Mouse (Mus musculus): Measurements from ENCODE around the gene Lsm12. TPM values are rescaled to one million over a fixed set of nuclear protein-coding genes. Genes with fewer than 3 reads are reported as not detected.

The Lsm12 gene
- total RNA-seq (2021) = 10 to 100 TPM; 60.5 to 65.2 TPM
- long read RNA-seq, experiment 1, transcript Lsm12-201 (5 exons, 2,256 nt) = major isoform, 8 of 8 reads
- long read RNA-seq, experiment 1, partial matches to known transcripts = 0 of 8 reads
- long read RNA-seq, experiment 1, other reads (novel, unspliced or antisense) = 0 of 8 reads
- long read RNA-seq, experiment 2, transcript Lsm12-201 (5 exons, 2,256 nt) = major isoform, 6 of 7 reads
- long read RNA-seq, experiment 2, partial matches to known transcripts = 0 of 7 reads
- long read RNA-seq, experiment 2, other reads (novel, unspliced or antisense) = 1 of 7 reads

DNA sequence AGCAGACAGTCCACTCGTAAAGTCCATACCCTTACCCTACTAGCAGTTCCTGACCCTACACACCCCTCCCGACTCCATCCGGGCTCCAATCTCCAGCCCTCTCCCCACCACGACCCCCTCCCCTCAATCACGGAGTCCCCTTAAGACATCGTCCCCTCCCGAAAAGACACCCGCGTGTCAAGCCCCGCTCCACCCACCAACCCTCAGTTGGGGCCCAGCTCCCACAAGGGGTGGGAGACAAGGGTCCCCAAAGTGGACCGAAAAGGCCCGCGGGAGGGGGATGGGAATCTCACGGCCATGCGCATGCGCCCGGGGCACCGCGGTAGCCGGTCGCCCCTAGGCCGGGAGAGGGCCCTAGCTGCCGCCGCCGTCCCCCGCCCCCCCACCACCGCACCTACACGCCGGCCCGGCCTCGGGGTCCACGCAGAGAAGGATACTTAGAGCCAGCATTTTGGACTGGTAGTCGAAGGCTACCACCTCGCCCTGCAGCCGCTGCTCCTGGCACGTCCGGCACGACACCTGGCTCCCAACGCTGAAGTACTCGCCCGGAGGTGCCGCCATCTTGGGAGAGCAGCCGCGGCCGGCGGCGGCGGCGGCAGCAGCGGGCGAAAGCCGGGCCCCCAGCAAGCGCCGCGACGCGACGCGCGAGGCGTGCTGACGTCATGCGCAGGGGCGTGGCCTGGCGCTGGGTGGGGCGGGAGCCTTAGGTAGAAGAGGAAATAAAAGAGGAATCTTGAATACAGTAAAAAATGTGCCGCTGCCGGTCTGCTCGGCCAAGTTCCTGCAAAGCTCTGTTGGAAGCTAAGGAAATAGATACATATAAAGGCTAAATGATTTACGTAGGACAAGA lies at the start of gene Lsm12:
TSS of gene Lsm12 (minus strand) at position 651 of the 850 bp plus-strand sequence.
- intact Hi-C loops (cut with DNase I) = loop anchor here (5.0 kb wide), 1 partner anchor 42 kb away; no protein-coding TSS in a partner anchor
- peak; percentile 89 to 93 for DNase-seq (ENCODE audit: low spot score in 2 of 2)

DNA sequence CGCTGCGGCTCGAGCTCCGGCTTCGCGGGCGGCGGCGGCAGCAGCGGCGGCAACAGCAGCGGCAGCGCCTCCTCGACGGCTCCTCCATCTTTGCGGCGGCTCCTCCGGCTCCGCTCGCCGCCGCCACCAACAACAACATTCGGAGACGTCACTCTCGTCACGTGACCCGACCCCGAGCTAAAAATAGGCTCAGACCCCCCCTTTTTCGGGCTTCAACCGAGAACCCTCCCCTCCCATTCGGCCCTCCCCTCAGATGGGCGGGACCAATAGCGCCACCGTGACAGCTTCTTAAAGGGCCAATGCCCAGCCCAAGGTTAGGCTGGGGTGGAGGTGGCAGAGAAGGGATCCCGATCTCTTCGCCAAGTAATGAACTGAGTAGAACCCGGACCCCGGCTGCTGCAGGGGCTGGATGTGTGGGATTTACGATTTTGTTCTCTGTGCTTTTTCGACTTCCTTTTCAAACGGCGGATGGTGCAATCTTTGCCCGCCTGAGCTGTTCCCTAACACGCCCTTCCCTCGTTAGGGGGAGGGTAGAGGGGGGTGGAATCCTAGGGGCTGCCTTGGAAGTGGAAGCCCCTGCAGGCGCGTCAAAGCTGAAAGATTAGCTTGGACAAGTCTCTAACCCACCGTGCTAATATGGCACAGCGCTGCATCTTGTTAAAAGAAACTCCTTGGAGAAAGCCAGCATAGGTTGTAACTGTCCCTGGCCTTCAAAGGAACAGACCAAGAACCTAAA lies 45.1 kb upstream of the Lsm12 start, which contains the start of gene Hdac5:
TSS of gene Hdac5 (minus strand) at position 161 of the 736 bp plus-strand sequence.
- DNase-seq (ENCODE audit: low spot score in 2 of 2) = peak; percentile 99
- intact Hi-C loops (cut with DNase I) = no loop called here

DNA sequence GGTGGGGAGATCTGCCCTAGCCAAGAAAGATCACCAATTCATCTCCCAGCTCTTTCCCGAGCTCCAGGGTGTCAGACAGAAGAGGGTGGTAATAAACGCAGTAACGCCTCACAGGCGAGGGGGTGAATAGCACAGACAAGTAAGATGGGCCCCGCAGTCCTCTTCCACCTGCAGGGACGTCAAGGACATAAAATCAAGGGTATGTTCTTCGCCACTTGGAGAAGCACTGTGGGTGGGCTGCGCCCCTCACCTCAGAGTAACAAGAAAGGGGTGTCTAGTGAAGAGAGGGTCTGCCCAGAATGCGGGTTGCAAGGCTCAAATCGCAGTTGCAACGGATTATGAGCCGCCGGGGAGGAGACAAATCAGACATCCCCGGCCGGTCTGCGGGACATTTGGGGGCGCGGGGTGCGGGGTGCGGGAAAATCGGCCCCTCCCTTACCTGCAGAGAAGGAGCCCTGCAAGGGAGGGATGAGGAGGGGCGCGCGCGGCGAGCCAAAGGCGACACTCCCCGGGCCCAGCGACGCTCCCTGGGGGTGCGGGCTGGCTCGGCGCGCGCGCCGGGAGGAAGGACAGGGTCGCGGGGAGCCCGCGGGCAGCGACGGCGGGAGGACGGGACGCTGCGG lies 44.3 kb upstream of the Lsm12 start:
- intact Hi-C loops (cut with DNase I) = loop anchor here (5.0 kb wide), 1 partner anchor 42 kb away; the partner anchor contains the start of genes G6pc3 and Lsm12
- no peak for DNase-seq (ENCODE audit: low spot score in 2 of 2)

- intact Hi-C loops (cut with DNase I) = loop anchor here (5.0 kb wide), 1 partner anchor 41 kb away; the partner anchor contains the start of genes G6pc3 and Lsm12
- DNase-seq (ENCODE audit: low spot score in 2 of 2) = no peak
Observed at GRCm38 (mm10) chr11:102228646-102229268, 43.7 kb upstream of the Lsm12 start.

DNA sequence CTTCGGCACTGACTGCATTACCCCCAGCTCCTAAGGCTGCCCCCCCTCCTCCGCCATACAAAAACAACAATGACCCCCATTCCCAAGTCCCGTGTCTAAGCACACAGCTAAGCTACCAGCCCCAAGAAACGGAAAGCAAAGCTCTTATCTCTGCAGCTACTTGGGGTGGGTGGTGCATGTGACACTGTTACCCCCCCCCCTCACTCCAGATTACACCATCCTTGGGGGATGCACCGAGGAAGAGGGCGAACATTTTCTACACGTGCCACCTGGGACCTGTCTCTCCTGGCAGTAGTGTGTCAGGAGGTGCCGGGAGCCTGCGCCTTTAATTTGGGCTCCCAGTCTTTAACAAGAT lies 43.1 kb upstream of the Lsm12 start:
- DNase-seq (ENCODE audit: low spot score in 2 of 2) = no peak
- intact Hi-C loops (cut with DNase I) = loop anchor here (5.0 kb wide), 1 partner anchor 41 kb away; the partner anchor contains the start of genes G6pc3 and Lsm12

- intact Hi-C loops (cut with DNase I) = loop anchor here (5.0 kb wide), 1 partner anchor 40 kb away; the partner anchor contains the start of genes G6pc3 and Lsm12
Observed at GRCm38 (mm10) chr11:102227270-102228190, 42.4 kb upstream of the Lsm12 start.

DNA sequence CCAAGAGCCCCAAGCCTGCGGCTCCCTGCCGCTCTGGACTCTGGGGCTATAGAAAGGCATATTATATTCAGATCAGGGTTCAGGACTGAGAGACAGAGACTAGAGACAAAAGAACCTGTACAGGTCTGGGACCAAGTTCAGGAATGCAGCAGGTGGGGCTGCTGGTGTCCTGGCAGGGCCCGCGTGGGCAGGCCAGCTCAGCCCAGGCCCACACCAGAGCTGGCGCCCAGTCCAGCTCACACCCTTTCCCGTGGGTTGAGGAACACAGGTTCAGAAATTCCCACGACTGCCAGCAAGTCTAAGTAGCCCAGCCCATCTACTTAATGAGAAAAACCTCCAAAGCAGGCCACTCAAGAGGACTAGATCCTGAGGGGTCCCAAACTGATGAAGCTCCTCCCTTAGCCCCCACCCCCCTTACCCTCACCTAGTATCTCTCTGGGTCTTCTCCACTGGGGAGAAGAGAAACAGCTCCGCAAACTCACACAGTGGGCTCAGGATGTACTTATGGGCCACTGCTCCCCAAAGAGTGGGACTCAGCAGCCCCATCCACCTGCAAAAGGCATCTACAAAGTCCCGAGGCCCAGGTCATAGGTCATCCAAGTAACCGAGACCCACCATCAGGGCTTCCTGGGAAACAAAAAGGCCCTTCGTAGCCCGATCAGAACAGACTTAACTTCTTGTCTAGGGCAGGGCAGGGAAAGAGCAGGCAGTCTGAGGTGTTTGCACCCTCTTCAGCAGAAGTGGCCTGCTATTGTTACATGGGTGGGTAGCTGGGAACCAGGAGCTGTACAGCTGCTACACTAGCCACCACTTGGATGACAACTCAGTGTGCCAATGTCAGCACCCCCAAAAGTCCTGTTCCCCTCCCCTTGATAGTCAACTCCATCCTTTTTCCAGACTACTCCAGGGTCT lies 41.2 kb upstream of the Lsm12 start:
- no peak for DNase-seq (ENCODE audit: low spot score in 2 of 2)
- intact Hi-C loops (cut with DNase I) = loop anchor here (5.0 kb wide), 1 partner anchor 39 kb away; the partner anchor contains the start of genes G6pc3 and Lsm12

More at GRCm38 (mm10) chr11:102227270-102228190, 42.4 kb upstream of the Lsm12 start:
- DNase-seq (ENCODE audit: low spot score in 2 of 2) = no peak

DNA sequence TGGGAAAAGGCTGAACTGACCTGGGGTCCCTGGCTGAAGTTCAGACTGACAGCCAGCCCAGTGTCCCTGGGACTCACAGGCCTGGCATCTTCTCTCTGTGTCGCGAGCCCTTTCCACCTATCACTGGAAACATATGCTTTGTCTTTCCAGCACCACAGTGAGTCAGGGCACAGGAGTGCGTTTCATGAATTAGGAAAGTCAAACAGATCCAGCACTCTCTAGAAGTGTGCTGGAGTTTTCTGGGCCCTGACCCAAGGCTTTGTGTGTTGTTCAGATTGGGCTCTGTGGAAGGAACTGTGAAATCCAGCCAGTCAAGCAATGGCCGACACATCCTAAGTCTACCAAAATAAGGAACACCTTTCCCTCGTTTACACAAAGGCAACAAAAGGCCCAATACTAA lies 40.1 kb upstream of the Lsm12 start:
- intact Hi-C loops (cut with DNase I) = loop anchor here (5.0 kb wide), 1 partner anchor 38 kb away; the partner anchor contains the start of genes G6pc3 and Lsm12
- no peak for DNase-seq (ENCODE audit: low spot score in 2 of 2)

- no peak for DNase-seq (ENCODE audit: low spot score in 2 of 2)
- intact Hi-C loops (cut with DNase I) = loop anchor here (5.0 kb wide), 2 partner anchors 37 to 67 kb away; partner anchors contain the start of genes G6pc3, Lsm12 and Tmem101
Observed at GRCm38 (mm10) chr11:102224686-102225085, 39.6 kb upstream of the Lsm12 start.

GRCm38 (mm10) chr11:102223166-102223565 lies 38.1 kb upstream of the Lsm12 start:
- DNase-seq (ENCODE audit: low spot score in 2 of 2) = peak in 1 of 2 experiments; percentile 66
- intact Hi-C loops (cut with DNase I) = loop anchor here (5.0 kb wide), 1 partner anchor 66 kb away; the partner anchor contains the start of gene Tmem101

DNA sequence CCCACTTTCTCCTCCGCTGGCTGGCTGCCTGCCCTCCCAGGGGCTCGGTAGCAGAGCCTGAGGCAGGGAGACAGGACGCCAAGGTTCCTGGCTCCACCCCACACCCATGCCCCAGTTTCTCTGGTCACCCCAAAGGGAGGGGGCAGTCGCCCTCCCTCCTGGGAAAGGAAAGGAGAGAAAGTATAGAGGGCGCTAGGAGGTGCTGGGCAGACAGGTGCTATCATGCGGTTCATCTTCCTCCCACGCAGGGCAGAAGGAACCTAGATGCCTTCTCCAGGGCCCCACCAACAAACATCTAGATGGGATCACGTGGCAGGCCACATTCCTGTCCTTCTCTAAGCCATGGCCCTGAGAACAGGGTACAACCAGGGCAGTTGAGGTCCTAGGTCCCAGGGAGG lies 36.9 kb upstream of the Lsm12 start:
- intact Hi-C loops (cut with DNase I) = loop anchor here (5.0 kb wide), 1 partner anchor 65 kb away; the partner anchor contains the start of gene Tmem101
- DNase-seq (ENCODE audit: low spot score in 2 of 2) = no peak

GRCm38 (mm10) chr11:102221243-102221953 lies 36.3 kb upstream of the Lsm12 start:
- intact Hi-C loops (cut with DNase I) = loop anchor here (5.0 kb wide), 1 partner anchor 64 kb away; the partner anchor contains the start of gene Tmem101
- DNase-seq (ENCODE audit: low spot score in 2 of 2) = no peak

DNA sequence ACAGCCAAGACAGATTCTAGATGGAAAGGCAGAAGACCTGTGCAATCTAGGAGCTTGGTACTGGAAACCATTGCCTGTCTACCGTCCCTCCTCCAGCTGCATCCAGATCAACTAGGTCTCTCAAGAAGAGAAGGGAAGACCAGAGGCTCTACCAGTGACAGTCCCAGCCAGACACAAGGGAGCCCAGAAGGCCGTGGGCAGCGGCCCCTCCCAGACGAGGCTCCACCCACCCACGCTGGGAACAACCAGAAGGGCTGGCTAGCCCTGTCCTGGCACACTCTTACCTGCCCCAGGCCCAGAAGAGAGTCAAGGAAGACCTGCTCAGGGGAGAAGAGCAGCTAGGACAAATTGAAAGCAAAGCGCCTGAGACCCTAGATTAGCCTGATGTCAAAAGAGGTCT lies 35.4 kb upstream of the Lsm12 start:
- DNase-seq (ENCODE audit: low spot score in 2 of 2) = no peak
- intact Hi-C loops (cut with DNase I) = loop anchor here (5.0 kb wide), 1 partner anchor 63 kb away; the partner anchor contains the start of gene Tmem101

- intact Hi-C loops (cut with DNase I) = loop anchor here (5.0 kb wide), 1 partner anchor 63 kb away; the partner anchor contains the start of gene Tmem101
- no peak for DNase-seq (ENCODE audit: low spot score in 2 of 2)
Observed at GRCm38 (mm10) chr11:102219994-102220346, 34.9 kb upstream of the Lsm12 start.

DNA sequence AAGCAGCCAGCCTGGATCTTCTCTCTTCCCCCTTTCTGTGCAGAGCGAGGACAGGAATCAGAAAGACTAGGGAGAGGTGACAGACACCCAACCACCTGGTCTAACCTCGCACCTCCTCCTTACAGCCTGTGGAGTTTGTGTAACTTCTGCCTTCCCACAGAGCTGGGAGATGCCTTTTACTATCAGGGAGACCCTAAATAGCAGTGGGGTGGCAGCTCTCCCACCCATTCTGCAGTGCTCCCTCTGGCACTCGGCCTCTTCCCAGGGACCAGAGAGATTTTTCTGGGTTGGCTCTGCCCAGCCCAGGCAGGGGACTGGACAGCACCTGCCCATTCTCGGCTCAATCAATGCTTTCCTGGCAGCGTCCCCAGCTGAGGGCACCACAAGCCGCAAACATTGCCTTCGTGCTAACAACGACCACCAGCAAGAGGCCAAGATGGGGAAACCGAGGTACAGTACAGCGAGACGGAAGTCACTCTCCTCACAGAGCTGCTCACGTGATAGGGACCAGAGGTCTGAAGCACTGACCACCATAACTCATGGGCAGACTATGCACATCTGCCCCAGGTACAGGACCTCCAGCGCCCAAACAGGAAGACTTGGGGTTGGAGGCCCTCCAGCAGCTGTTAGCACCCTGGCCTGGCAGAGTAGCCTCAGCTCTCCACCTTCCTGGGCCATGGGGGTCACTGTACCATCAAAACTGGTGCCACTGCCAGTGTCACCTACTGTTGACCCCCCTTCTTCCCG lies 34.3 kb upstream of the Lsm12 start:
- DNase-seq (ENCODE audit: low spot score in 2 of 2) = no peak

More for the DNA sequence above, 34.3 kb upstream of the Lsm12 start:
- intact Hi-C loops (cut with DNase I) = no loop called here

All from left cerebral cortex, postnatal 14 days (tissue).